Mouse (Mus musculus) C2C12 (cell line): ENCODE results near the gene Gpr157. TPM values are rescaled to one million over a fixed set of nuclear protein-coding genes. Genes with fewer than 3 reads are reported as not detected.
A peak's percentile ranks its signal among the peaks of the same experiment; 100 is the strongest.

ENCODE experiments used
- H3K27me3 ChIP-seq: one replicate; pipeline ENCODE4 v1.6.1; 2011; ENCODE audit not compliant: control insufficient read depth, insufficient read depth, insufficient read length
- H3K36me3 ChIP-seq: one replicate; pipeline ENCODE4 v1.6.1; 2011; ENCODE audit not compliant: control insufficient read depth, insufficient read depth
- H3K4me3 ChIP-seq: one replicate; pipeline ENCODE4 v1.5.1; 2011; ENCODE audit warnings: mild to moderate bottlenecking, control low read depth; ENCODE audit not compliant: poor library complexity, insufficient read depth, severe bottlenecking
- H3K79me2 ChIP-seq: one replicate; pipeline ENCODE4 v1.6.1; 2011; ENCODE audit not compliant: control insufficient read depth, insufficient read depth
- H3K79me3 ChIP-seq: one replicate; pipeline ENCODE4 v1.6.1; 2011; ENCODE audit warnings: low read depth, control low read depth
- H3ac ChIP-seq: one replicate; pipeline ENCODE3; 2011; ENCODE audit warnings: low read depth; ENCODE audit not compliant: control insufficient read depth, insufficient read length
- CEBPB ChIP-seq: IDR thresholded peaks from one replicate; pipeline ENCODE4 v1.6.1; 2011; ENCODE audit warnings: low read depth, mild to moderate bottlenecking, control low read depth, moderate library complexity
- CTCF ChIP-seq: IDR thresholded peaks from one replicate; pipeline ENCODE4 v1.5.1; 2011; ENCODE audit not compliant: control insufficient read depth, insufficient read depth, insufficient read length
- FOSL1 ChIP-seq: IDR thresholded peaks from one replicate; pipeline ENCODE4 v1.8.0; 2011; ENCODE audit warnings: mild to moderate bottlenecking, low read length; ENCODE audit not compliant: poor library complexity, insufficient read depth, severe bottlenecking
- MAX ChIP-seq: IDR thresholded peaks from one replicate; pipeline ENCODE4 v1.6.1; 2011; ENCODE audit warnings: mild to moderate bottlenecking, control low read depth
- MYOD1 ChIP-seq: IDR thresholded peaks from one replicate; pipeline ENCODE4 v1.6.1; 2011; ENCODE audit warnings: low read depth; ENCODE audit not compliant: control insufficient read depth, insufficient read length
- MYOG ChIP-seq: IDR thresholded peaks from one replicate; pipeline ENCODE4 v1.6.1; 2011; ENCODE audit not compliant: control insufficient read depth, insufficient read length; ENCODE audit errors: extremely low read depth
- USF1 ChIP-seq: IDR thresholded peaks from one replicate; pipeline ENCODE4 v1.6.1; 2011; ENCODE audit warnings: low read depth, mild to moderate bottlenecking, control low read depth, moderate library complexity
- polyA plus RNA-seq: library from polyadenylated mRNA; unstranded; fragments of >200 nt; fragmentation: generic; extraction: Trizol; gene quantifications from one replicate; pipeline ENCODE4 v1.2.1, GENCODE M21; 2012; ENCODE audit warnings: missing spikeins

Gene Gpr157
- polyA plus RNA-seq, 1 experiment = 0.25 TPM

DNA sequence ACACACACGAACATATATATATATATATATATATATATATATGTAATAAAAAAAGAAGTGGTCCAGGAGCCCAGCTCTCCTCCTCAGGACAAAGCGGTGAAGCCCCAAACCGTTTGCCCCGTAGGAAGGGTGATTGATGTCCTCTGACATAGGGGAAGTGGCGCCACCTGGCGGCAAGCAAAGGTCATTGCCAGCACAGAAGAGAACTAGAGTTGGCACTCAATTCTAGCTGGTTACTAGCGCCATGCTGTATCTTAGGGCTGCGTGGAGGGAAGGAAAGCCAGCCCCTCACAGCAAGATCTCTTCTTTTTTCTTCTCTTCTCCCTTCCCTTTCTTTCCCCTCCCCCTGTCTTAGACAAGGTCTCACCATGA, 14.1 kb upstream of the Gpr157 start:
- Histone ChIP-seq H3K36me3 (peaks cover 15% of the 10 kb centered on the region), H3K79me2 (no peaks in the 10 kb centered on the region), H3ac (no peak overlapping the region), H3K79me3 (no peaks in the 10 kb centered on the region), H3K27me3 (no peaks in the 10 kb centered on the region), H3K4me3 (no peak overlapping the region)
- TF ChIP-seq MYOD1 (no peak), MAX (no peak), CEBPB (no peak), CTCF (peak; percentile 79)

- TF ChIP-seq MYOD1 (no peak), CEBPB (no peak), FOSL1 (no peak)
- Histone ChIP-seq H3K36me3 (peaks cover 5% of the 10 kb centered on the region), H3ac (no peak overlapping the region), H3K79me2 (no peaks in the 10 kb centered on the region), H3K4me3 (no peak overlapping the region), H3K79me3 (no peaks in the 10 kb centered on the region), H3K27me3 (no peaks in the 10 kb centered on the region)
Measured at GRCm38 (mm10) chr4:150075350-150075749, 11.8 kb upstream of the Gpr157 start.

- no peaks in the 10 kb centered on the region for H3K36me3 ChIP-seq
Measured at GRCm38 (mm10) chr4:150076147-150076546, 11.0 kb upstream of the Gpr157 start.

GRCm38 (mm10) chr4:150078646-150079045, 8.5 kb upstream of the Gpr157 start:
- Histone ChIP-seq H3K36me3 (no peaks in the 10 kb centered on the region), H3K79me2 (no peaks in the 10 kb centered on the region), H3K4me3 (no peak overlapping the region), H3ac (no peak overlapping the region), H3K27me3 (no peaks in the 10 kb centered on the region), H3K79me3 (no peaks in the 10 kb centered on the region)
- TF ChIP-seq CTCF = no peak
- TF ChIP-seq MAX = no peak
- no peak for TF ChIP-seq CEBPB
- no peak for TF ChIP-seq USF1
- no peak for TF ChIP-seq MYOD1
- no peak for TF ChIP-seq FOSL1
- no peak for TF ChIP-seq MYOG

More at GRCm38 (mm10) chr4:150076147-150076546, 11.0 kb upstream of the Gpr157 start:
- H3K79me2 ChIP-seq = no peaks in the 10 kb centered on the region
- TF ChIP-seq CEBPB (no peak), MYOG (no peak), USF1 (no peak), MYOD1 (no peak), MAX (no peak), FOSL1 (no peak), CTCF (no peak)
- no peaks in the 10 kb centered on the region for H3K79me3 ChIP-seq
- H3K27me3 ChIP-seq = no peaks in the 10 kb centered on the region
- H3K4me3 ChIP-seq = no peak overlapping the region
- H3ac ChIP-seq = no peak overlapping the region

DNA sequence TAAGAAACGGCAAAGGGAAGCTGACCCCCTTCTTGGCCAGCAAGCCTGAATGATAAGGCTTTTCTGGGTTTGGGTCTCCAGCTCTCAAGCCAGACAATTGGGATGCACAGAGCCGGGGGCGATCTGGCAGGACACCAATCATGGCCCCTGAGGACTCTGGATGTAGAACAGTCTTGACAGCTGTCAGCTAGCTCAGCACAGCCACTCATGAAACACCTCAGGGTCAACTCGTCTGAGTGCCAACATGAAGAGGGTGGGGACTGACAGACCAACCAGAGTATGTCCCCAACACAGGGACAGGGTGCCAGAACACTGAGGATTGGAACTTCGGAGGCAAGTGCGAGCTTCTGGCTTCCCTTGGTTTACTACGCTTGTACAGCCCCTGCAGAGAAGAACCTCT, 7.9 kb upstream of the Gpr157 start:
- H3K79me2 ChIP-seq = no peaks in the 10 kb centered on the region
- H3K27me3 ChIP-seq = no peaks in the 10 kb centered on the region
- TF ChIP-seq CEBPB (no peak), USF1 (no peak), FOSL1 (no peak), MYOD1 (no peak), MYOG (no peak), MAX (no peak), CTCF (no peak)
- H3ac ChIP-seq = no peak overlapping the region
- H3K4me3 ChIP-seq = no peak overlapping the region
- H3K36me3 ChIP-seq = no peaks in the 10 kb centered on the region
- H3K79me3 ChIP-seq = no peaks in the 10 kb centered on the region

DNA sequence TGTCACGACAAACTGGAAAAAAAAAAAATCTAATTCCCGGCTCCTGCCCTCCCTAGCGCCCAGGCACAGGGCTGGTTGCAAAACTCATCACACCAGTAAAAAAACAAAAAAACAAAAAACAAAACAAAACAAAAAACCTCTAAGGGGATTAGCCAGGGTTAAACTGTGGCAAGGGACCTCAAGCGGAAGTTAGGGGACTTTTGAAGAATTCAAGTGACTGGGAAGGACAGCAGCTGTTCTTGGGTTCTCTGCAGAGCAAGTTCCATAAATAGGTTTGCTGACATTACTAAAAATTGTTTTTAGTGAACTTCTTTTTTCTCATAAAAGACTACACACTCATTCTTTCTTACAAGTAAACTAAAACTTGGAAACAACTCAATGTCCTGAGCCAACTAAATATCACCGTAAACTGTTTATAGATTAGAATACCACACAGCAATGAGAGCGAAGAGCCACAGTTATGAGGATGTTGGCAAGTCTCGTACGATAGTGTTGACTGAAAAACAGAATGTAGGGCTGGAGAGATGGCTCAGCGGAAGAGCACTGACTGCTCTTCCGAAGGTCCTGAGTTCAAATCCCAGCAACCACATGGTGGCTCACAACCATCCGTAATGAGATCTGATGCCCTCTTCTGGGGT, 6.7 kb upstream of the Gpr157 start:
- no peaks in the 10 kb centered on the region for H3K79me2 ChIP-seq
- H3K79me3 ChIP-seq = no peaks in the 10 kb centered on the region
- TF ChIP-seq CEBPB (no peak), CTCF (no peak), MAX (no peak), USF1 (no peak), MYOD1 (no peak), FOSL1 (no peak), MYOG (no peak)
- H3K4me3 ChIP-seq = no peak overlapping the region
- H3K36me3 ChIP-seq = no peaks in the 10 kb centered on the region
- no peak overlapping the region for H3ac ChIP-seq
- H3K27me3 ChIP-seq = no peaks in the 10 kb centered on the region
